Mouse (Mus musculus) midbrain, postnatal 0 days (tissue): ENCODE results near the gene Hcn2. TPM values are rescaled to one million over a fixed set of nuclear protein-coding genes. Genes with fewer than 3 reads are reported as not detected.

Experiments
- ATAC-seq: fragments of 200-750 bp; cut with Nextera tagmentation; 2 replicates; pipeline ENCODE4 v1.8.0; 2017; ENCODE audit warnings: moderate number of reproducible peaks, mild to moderate bottlenecking, moderate TSS enrichment, moderate library complexity; ENCODE audit not compliant: low FRiP score
- DNase-seq: peaks from one replicate; pipeline ENCODE4 v3.0.0-alpha.2; 2015; ENCODE audit warnings: low spot score
- H3K27ac ChIP-seq: fragments of 300-500 bp; sonication (generic); 2 replicates; pipeline ENCODE4 v1.5.1; 2014; ENCODE audit warnings: low read depth, mild to moderate bottlenecking, low read length, mixed read lengths
- H3K27me3 ChIP-seq: fragments of 300-500 bp; sonication (generic); 2 replicates; pipeline ENCODE4 v1.6.1; 2014; ENCODE audit warnings: low read length, control low read depth, mixed read lengths; ENCODE audit not compliant: insufficient read depth
- H3K36me3 ChIP-seq: fragments of 300-500 bp; sonication (generic); 2 replicates; pipeline ENCODE4 v1.6.1; 2014; ENCODE audit warnings: low read length, control low read depth, mixed read lengths; ENCODE audit not compliant: insufficient read depth
- H3K4me1 ChIP-seq: fragments of 300-500 bp; sonication (generic); 2 replicates; pipeline ENCODE4 v1.6.1; 2014; ENCODE audit warnings: mild to moderate bottlenecking, control low read depth, antibody characterized with exemption, low read length, mixed read lengths; ENCODE audit not compliant: insufficient read depth
- H3K4me2 ChIP-seq: fragments of 300-500 bp; sonication (generic); 2 replicates; pipeline ENCODE4 v1.6.1; 2014; ENCODE audit warnings: low read depth, mild to moderate bottlenecking, low read length, mixed read lengths; ENCODE audit not compliant: poor library complexity, severe bottlenecking
- H3K4me3 ChIP-seq: fragments of 300-500 bp; sonication (generic); 2 replicates; pipeline ENCODE4 v1.5.1; 2014; ENCODE audit warnings: low read depth, mild to moderate bottlenecking, low read length, moderate library complexity
- H3K9ac ChIP-seq: fragments of 300-500 bp; sonication (generic); replicated peaks from 2 replicates; pipeline ENCODE4 v1.6.1; 2014; ENCODE audit warnings: mild to moderate bottlenecking, low read length, moderate library complexity, mixed read lengths; ENCODE audit not compliant: poor library complexity, severe bottlenecking
- H3K9me3 ChIP-seq: fragments of 300-500 bp; sonication (generic); 2 replicates; pipeline ENCODE4 v1.6.1; 2016; ENCODE audit warnings: low read length, control low read depth
- CTCF ChIP-seq: IDR thresholded peaks from 2 replicates; pipeline ENCODE4 v1.5.1; 2016; ENCODE audit warnings: antibody characterized with exemption, mild to moderate bottlenecking
- WGBS: fragments of 180-500 bp; shearing (Covaris S2); extraction: QIAGEN DNeasy Blood & Tissue Kit; methylation state at CpG from one replicate; pipeline ENCODE4 v1.1.7; 2014; 5-methylcytosine and 5-hydroxymethylcytosine counted together
- polyA plus RNA-seq: library from polyadenylated mRNA; unstranded; fragments of >200 nt; fragmentation: Nextera tagmentation; extraction: Ambion mirVana; gene quantifications from 2 replicates; pipeline ENCODE4 v1.2.1, GENCODE M21; 2015
- total RNA-seq: library from RNA; depleted of rRNA; stranded (reverse); fragments of >200 nt; gene quantifications from 2 replicates; pipeline ENCODE4 v1.2.3, GENCODE M21; 2014; rRNA removed

Hcn2 gene
- total RNA-seq (60.9 and 66.1 TPM in 2 replicates), polyA plus RNA-seq (5.0 TPM in 2 replicates)

- ATAC-seq (peak; percentile 55), DNase-seq (no peak)
- Histone ChIP-seq H3K4me2 (peak within 1 kb of the TSS; percentile 66), H3K27me3 (no peaks in the 10 kb centered on the region), H3K9me3 (no peaks in the 10 kb centered on the region), H3K36me3 (peaks cover 5% of the 10 kb centered on the region), H3K9ac (peak within 1 kb of the TSS; percentile 84), H3K4me3 (peak within 1 kb of the TSS; percentile 83), H3K4me1 (no peaks in the 10 kb centered on the region; the same call in 1 of the 2 replicates), H3K27ac (peak within 1 kb of the TSS; percentile 63)
- 2% methylated on average over 34 of the region's 91 CpGs for WGBS
- no peak for TF ChIP-seq CTCF
Measured at GRCm38 (mm10) chr10:79716254-79716987, at the start of gene Hcn2. TSS of gene Hcn2 (plus strand) at chr10:79716634.

DNA sequence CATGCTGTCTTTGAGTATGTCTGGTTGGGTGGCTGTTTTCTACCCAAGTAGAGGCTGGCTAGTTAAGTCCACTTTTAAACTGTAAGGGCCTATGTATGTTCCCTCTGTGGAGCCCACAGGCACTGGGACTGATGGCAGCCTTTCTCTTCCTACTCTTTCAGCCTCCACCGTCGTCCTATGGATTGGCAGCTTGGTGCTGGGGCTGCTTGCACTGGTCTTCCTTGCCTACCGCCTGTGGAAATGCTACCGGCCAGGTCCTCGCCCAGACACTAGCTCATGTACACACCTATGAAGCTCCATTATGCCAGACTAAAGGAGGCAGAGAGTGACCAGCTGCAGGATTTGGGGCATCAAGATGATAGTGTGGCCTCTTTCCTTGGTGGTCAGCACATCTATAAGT is 48.4 kb upstream of the Hcn2 start:
- 82% methylated on average over 5 of the region's 5 CpGs for WGBS
- no peak for DNase-seq
- TF ChIP-seq CTCF: no peak
- Histone ChIP-seq H3K4me2 (peak overlapping the region; percentile 92), H3K36me3 (no peaks in the 10 kb centered on the region), H3K9ac (peak overlapping the region; percentile 24; the same call in 1 of the 2 replicates), H3K4me1 (peaks cover 14% of the 10 kb centered on the region), H3K27me3 (no peaks in the 10 kb centered on the region), H3K27ac (peak overlapping the region; percentile 99), H3K4me3 (peak overlapping the region; percentile 95; the same call in 1 of the 2 replicates), H3K9me3 (no peaks in the 10 kb centered on the region)
- ATAC-seq: no peak

DNA sequence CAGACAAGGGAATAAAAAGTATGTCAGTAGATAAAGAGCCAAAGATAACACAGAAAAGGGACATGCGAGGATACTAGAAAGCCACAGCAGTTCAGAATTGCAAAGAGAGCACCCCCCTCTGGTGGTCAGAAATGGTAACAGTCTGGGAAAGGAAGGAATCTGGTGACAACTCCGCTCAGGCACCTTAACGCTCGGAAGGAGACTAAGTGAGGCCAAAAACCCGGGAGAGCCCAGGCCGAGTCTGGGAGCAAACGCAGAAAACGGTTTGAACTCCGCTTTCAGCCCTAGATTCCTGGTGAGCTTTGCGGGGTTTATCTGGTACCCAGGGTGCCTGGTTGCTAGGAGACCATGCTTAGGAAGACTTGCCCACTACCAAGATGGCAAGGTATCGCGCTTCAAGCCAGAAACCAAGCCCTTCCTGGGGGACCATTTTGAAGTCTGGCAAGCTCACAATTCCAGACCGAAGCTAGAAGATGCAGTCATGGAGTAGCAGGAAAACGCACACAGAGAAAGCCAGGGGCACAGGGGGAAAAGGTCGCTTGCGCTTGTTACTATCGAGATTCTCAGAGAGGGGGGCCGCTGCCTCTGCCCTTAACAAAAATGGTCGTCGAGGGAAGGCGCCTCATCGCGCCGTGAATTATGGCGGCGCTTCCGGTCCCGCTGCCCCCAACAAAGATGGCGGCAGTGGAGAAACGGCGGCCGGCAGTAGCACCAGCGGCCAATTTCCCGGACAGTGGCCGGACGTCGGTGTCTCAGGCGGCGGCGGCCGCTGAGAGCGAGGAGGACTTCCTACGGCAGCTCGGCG is 47.5 kb upstream of the Hcn2 start, which contains the start of gene Tpgs1:
TSS of gene Tpgs1 (plus strand) at position 599 of the 805 bp plus-strand sequence.
- ATAC-seq: peak; percentile 85
- no peaks in the 10 kb centered on the region for H3K27me3 ChIP-seq
- TF ChIP-seq CTCF: peak; percentile 96
- H3K4me2 ChIP-seq: peak within 1 kb of the TSS; percentile 92
- under 1% methylated on average over 44 of the region's 45 CpGs for WGBS
- H3K4me1 ChIP-seq: peaks cover 14% of the 10 kb centered on the region
- peak within 1 kb of the TSS; percentile 95 for H3K9ac ChIP-seq
- H3K36me3 ChIP-seq: no peaks in the 10 kb centered on the region
- peak within 1 kb of the TSS; percentile 99 for H3K27ac ChIP-seq
- peak within 1 kb of the TSS; percentile 95 for H3K4me3 ChIP-seq
- DNase-seq: peak; percentile 96
- H3K9me3 ChIP-seq: no peaks in the 10 kb centered on the region

DNA sequence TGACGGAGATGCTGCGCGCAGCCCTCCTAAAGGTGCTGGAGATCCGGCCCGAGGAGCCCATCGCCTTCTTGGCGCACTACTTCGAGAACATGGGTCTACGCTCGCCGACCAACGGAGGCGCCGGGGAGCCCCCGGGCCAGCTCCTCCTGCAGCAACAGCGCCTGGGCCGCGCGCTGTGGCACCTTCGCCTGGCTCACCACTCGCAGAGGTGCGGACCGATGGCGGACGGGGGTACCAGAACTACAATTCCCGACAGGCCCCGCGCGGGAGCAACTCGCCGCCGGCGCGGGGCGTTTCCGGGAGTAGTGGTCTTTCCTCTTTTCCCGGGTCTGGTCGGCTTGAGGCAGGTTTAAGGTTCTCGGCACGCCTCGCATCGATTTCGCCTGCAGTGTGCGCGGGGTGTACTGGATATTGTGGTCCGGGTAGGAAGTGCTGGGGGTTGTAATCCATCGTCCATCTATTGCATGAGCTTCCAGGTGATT is 46.8 kb upstream of the Hcn2 start:
- Histone ChIP-seq H3K27ac (peak overlapping the region; percentile 99), H3K36me3 (no peaks in the 10 kb centered on the region), H3K27me3 (no peaks in the 10 kb centered on the region), H3K4me1 (peaks cover 14% of the 10 kb centered on the region), H3K4me3 (peak overlapping the region; percentile 95), H3K9ac (peak overlapping the region; percentile 95), H3K4me2 (peak overlapping the region; percentile 92), H3K9me3 (no peaks in the 10 kb centered on the region)
- peak; percentile 72 for ATAC-seq
- peak; percentile 10; the same call in 1 of the 2 replicates for TF ChIP-seq CTCF
- WGBS: under 1% methylated on average over 47 of the region's 47 CpGs
- DNase-seq: peak; percentile 90

GRCm38 (mm10) chr10:79670071-79670888 is 46.2 kb upstream of the Hcn2 start:
- Histone ChIP-seq H3K27ac (peak overlapping the region; percentile 99), H3K27me3 (no peaks in the 10 kb centered on the region), H3K36me3 (no peaks in the 10 kb centered on the region; the same call in 1 of the 2 replicates), H3K4me2 (peak overlapping the region; percentile 92), H3K4me1 (peaks cover 14% of the 10 kb centered on the region), H3K9me3 (no peaks in the 10 kb centered on the region), H3K4me3 (peak overlapping the region; percentile 95), H3K9ac (peak overlapping the region; percentile 95)
- peak; percentile 21 for ATAC-seq
- no peak for TF ChIP-seq CTCF
- peak; percentile 10 for DNase-seq
- 33% methylated on average over 15 of the region's 15 CpGs for WGBS
